Mouse (Mus musculus) fat pad, adult 2 months (tissue): Measurements from ENCODE around the gene Ssr2.
"Not testable (repeated sequence)": the region's sequence is repeated elsewhere in the genome, so short reads cannot be mapped to it uniquely, and the experiment has no call there.

Source experiments
- DNase-seq: peaks from one replicate; pipeline ENCODE4 v3.0.0-alpha.2; 2011; ENCODE audit warnings: low read depth, low spot score; ENCODE audit errors: extremely low read depth

The Ssr2 gene

DNA sequence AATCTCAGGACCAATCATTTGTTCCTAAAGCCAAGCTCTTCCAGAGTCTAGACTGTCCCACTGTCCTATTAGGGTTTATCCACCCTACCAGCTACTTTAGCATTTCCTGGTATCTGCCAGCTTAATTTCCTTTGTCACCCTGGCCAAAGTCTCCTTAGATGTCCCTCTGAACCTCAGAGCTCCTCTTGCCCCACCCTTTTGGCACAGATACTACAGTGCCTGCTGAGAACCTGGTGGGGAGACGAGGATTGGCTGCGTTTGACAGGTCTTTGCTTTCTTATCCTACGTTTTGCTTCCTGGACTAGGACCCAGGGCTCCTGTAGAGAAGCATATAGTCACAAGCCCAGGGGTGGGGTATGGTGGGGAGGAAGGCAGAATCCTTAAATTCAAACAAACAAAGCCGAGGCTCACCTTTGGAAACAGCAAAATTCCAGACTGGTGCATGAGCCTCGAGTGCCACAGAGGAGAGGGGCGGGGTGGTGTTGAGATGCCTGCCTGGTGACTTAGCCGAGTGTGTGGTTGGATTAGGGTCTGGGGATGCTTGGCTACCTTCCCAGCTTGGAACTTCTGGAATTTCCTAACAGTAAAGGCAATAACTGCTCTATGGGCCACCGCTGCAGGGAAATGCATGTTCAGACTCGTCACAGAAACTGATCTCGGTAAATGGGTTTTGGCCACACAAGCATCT lies 18.4 kb downstream of the Ssr2 start:
- peak; percentile 88 for DNase-seq

DNA sequence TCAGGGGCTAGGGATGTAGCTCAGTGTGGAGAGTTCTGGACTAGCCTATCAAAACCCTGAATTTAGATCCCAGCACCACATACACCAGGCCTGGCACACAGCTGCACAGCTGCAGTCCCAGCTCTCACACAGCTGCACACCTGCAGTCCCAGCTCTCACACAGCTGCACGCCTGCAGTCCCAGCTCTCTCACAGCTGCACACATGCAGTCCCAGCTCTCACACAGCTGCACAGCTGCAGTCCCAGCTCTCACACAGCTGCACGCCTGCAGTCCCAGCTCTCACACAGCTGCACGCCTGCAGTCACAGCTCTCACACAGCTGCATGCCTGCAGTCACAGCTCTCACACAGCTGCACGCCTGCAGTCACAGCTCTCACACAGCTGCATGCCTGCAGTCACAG lies 20.9 kb downstream of the Ssr2 start:
- DNase-seq: not testable (repeated sequence)

DNA sequence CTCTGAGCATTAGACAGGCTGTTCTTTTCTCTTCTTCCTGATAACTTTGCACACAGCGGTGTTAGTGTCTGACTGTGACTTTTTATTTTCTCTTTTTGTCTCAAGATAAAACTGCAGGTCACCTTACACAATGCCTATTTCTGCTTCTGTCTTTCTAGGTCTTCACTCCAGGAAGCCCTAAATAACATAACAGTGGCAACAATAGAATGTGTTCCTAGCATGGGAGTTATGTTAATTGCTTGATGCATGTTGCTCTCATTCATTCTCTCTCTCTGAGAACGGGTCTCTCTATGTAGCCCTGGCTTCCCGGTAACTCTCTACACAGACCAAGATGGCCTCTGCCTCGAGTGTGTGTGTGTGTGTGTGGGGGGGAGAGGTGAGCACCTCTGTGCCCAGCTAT lies 26.8 kb downstream of the Ssr2 start:
- DNase-seq: no peak

DNA sequence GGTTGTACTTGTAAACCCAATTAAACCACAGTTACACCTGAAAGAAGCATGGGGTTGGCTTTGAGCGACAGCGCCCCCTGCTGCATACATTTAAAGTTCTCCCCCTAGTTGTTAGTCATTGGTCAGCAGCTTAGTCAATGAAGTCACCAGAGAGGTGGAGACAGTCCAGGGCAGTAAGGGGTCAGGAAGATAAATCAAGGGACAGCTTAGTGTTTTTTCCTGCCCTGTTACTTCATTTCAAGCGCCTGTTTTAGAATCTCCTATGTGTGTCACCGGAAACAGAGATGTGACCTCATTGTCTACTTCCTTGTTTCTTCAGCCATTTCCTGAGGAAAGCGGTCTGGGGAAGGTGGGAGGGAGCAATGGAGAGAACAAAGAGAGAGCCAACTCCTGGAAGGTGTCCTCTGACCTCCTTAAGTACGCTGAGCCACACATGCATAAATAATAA lies 28.1 kb downstream of the Ssr2 start:
- DNase-seq: no peak

DNA sequence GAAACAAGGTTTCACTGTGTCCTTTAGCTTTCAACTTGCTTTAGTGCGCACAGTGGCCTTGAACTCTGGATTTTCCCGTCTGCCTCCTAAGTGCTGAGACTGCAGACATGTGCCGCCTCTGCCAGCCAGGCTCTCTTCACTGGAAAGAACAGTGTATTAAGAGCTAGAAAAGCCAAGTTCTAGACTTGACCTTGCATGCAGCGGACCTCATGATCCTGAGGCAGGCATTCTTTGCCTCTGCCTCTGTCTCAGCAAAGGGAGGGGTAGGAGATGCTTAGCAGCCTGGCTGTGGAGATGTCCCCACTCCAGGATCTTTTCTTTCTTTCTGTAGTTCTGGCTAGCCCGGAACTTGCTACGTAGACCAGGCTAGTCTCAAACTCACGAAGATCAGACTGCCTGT lies 29.2 kb downstream of the Ssr2 start:
- DNase-seq: no peak

DNA sequence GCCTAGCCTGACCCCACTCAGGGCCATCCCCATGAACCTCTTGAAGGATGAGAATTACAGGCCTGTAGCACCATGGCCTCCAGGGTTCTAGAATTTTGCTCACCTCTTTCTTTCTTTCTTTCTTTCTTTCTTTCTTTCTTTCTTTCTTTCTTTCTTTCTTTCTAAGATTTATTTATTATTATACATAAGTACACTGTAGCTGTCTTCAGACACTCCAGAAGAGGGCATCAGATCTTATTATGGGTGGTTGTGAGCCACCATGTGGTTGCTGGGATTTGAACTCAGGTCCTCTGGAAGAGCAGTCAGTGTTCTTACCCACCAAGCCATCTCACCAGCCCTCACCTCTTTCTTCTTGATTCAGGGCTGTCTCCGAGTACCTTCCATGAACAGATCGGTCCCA lies 30.0 kb downstream of the Ssr2 start, which contains the start of gene Arhgef2:
Gene Arhgef2 (plus strand): TSS at position 301 of the 400 bp plus-strand sequence.
- not testable (repeated sequence) for DNase-seq

DNA sequence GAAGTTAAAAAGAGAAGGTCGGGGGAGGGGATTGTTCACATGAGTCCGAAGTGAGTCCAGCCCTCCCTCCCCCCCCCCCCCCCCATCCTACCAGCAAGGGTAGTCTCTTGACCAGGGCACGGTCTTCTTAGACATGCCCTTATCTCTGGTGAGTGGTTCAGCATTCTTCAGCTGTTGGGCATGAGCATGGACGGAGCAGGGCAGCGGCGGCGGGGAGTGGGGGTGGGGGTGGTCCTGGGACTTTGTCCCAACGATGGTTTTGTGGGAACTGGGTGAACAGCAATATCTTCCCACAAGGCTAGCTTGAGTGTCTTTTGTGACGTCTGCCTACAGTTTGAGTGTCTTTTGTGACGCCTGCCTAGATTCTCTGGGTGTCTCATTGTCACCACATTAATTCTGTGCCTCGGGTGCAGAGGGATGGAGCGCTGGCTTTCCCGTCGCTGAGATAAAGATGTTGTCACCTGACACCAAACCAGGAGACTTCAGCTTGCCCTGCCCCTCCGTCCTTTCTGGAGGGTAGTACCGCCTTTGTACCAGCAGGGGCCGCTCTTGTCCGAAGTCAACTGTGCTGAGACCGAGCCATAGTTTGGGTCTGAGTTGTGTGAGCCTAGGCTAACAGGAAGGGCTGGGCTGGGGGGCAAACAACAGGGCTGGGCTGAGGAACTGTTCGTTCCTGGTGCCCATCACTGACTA lies 31.5 kb downstream of the Ssr2 start:
- DNase-seq: no peak

DNA sequence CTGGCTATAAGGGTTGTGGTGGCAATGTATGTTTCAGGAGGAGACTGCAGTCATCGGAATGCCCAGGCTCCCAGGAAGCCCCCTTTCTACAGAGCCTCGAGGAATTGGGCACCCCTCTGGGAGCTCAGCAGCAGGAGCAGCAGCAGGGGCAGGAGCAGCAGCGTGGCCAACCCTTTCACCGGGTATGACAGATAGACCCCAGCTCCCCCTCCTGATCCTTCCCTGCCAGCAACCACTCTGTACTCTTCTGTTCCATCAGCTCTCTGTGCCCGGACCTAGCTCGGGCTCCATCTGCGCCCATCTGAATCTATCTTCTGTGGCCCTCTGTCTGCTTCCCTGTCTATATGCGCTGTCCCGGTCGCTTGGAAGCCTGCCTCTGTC lies 32.1 kb downstream of the Ssr2 start:
- DNase-seq: no peak

DNA sequence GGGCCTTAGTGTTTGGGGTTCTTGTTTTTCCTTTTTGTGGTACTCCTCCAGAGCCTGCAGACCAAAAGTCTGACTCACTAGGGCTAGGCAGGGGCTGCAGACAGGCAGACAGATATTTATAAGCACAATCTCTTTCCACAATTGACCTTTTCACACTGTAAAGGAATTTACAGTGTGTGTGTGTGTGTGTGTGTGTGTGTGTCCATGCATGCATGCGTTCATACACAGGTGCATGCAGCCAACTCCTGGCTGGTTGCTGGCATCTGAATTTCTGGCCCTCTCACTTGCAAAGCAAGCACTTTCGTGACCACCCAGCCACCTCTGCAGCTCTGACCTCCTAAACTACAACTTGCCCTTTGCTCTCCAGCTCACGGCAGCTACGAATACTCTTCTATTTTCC lies 33.4 kb downstream of the Ssr2 start:
- DNase-seq: no peak

DNA sequence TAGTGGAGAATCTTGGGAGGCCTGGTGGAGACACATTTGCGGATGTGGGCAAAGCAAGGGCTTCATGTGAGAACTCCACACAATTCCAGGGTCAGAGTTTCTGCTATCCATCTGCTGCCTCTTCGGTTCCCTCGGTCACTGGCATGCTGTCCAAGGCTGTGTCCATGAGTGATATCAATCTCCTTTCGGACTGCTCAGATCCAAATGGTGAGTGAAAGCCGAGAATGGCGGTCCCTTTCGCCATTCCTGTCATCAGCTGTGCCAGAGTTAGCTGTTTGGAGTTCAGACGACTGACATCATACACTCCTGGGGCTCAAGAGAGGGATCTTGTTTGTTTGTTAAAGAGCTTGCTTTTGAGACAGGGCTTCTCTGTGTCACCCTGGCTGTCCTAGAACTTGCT lies 38.7 kb downstream of the Ssr2 start:
- DNase-seq: no peak

DNA sequence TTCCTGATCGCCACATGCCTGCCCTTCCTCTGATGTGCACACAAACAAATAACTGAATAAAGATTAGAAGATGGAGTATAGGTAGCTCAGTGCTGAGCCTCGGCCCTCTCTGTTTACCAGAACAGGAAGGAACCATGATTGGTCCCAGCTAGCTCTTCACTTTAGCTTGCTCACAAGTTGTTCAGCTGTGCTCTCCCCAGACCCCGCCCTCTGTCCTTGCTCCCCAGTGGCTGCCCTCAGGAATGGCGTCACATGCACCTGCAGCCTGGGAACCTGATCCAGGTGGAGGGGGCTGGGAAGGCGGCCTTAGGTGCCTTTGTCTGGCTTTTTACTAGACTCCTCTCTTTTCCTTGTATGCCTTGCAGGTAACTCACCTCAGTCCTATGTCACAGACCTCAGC lies 39.4 kb downstream of the Ssr2 start:
- DNase-seq: no peak

DNA sequence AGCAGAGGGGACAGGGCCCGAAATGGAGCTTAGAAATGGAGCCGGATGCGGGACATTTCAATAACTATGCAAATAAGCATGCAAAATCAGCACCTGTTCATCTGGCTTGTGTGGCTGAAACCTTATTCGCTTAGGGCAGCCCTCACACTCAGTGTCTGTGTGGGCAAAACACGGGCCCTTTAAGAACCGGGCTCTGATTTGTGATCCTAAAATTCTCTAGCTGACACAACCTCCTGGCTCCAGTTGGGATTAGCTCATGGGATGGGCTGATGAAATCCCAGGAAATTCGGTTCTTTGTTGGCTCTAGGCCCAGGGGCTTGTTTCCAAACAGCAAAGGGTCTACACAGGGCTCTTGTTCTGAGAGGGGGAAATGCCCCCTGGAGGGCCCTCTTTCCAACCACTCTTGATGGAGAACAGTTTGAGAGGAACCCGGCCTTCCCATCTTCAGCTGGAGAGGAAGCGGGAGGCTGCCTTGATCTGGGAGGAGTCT lies 40.3 kb downstream of the Ssr2 start:
- DNase-seq: no peak

DNA sequence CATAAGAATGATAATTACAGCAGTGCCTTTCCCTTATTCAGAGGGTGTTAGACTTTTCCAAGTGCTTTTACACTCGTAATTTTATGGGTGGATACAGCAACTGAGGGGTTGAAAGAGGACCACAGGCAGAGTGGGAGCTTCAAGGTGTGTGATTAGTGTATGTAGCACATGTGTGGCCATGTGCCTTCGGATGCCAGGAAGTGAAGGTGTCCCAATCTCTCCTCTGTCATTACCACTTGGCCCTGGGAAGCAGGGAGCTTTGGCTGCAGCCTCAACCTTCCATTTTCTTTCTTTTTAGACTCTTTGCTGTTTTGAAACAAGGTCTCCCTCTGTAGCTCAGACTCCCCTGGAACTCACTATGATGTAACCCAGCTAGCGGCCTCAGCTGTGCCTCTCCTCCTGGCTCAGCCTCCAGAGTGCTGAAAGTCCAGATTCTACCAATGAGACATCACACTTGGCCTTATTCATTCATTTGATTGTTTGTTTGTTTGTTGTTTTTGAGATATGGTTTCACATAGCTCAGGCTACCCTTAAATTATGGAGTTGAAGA lies 41.4 kb downstream of the Ssr2 start:
- DNase-seq: no peak

DNA sequence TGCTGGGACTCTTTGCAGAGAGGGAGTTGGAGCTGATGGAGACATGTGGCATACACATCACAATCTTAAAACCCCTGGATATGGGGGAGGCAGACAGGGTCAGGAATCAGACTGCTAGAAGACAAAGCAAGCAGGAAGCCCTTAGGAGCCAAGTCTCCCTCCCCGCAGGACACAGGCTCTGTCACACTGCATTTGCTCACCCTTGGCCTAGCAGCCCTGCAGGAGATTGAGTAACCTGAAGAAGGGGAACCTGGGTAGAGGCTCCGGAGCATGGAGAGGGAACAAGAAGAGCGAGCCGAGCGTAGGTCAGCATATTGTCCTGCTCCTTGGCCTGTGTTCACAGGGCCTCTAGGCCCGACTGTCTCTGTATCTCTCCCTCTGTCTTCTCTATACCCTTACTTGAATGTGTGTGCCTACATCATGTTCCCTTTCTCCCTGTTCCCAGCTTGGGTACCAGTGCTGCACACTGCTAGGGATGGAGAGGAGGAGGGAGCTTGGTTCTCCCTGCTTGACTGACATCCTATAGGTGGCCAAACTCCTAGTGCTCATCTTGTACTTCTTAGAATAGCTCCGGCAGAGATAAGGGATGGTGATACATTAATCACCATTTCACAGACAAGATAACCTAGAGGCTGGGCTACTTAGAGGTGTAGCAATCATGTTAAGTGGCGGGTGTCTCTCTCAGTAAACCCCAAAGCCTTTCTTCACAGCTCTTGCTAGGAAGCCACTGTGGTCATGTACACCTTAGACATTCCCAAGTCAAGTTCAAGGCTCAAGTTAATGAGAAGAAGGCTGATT lies 42.6 kb downstream of the Ssr2 start:
- no peak for DNase-seq

DNA sequence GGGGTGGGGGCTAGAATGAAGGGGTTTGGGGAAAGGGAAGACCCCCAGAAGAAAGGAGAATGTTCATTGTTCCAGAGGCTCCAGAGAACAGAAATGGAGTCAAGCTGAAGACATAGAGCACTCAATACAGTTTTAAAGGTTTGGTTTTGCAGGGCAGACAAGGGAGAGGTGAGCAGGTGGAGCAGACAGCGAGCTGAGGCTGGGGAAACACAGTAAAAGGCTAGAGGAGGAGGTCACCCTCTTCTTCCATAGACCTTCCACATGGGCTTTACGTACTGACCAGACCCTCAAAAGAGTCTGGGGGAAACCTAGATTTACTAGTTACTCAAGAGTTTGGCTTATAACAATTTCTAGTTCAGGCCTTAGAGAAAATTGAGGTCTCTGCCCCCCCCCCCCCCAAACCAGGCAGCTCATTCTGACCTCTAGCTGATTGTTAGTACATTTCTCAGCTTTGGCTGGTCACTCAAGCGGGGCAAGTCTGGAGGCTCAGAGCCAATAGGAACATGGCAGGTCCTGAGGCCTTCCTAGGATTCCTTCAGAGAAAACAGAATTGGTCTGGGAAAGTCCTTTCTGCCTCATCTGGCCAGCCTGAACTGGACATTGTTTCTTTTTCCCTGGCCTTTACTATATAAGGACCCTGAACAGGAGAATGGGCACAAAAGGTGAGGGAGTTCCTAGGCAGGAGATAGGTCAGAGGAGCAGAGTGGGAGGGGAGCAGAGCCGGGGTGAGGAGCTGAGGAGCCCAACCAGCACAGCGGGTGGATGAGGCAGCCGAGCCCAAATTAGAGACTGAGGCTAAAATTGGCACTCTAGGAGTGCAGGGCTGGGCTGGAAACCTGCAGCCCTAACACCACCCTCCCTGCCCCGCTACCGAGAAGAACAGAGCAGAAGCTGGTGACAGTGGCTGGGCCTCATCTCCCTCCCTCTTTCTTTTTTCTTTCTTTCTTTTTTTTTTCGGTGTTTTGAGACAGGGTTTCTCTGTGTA lies 43.7 kb downstream of the Ssr2 start:
- DNase-seq: no peak

DNA sequence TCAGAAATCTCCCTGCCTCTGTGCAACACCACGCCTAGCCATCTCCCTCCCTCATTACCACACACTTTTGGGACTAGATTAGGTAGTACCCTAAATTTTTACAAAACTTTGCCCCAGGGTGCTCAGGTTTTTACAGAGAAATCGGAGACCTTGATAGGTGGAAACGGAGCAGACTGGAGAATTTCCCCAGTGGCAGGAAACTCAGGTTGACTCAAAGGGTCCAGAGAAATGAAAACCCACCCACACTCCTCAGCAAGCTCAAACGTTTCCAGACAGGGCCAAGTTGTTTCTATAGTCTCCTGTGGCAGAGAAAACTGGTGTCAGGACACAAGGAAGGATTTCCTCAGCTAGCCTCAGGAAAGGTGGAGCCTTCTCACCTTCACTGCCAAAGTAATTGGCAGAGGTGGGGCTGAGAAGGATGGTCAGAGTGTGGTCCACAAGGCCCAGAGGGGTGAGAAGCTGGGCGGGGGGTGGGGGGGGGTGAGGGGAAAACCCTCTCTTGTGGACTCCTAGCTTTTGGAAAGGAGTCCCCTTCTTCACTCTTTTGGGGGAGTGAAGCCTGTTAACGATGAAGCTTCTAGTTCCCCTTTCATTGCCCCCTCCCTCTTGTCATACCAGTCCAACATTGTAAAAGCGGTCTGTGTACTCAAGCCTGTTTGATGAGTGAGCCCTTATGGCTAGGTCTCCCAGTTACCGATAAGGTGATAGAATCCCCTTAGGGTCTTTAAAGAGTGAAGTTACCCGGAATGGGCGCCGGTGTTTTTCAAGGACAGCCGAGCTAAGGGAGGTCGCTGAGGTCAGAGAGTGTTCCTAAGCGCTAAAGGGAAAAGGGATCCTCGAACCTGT lies 44.7 kb downstream of the Ssr2 start:
- no peak for DNase-seq

DNA sequence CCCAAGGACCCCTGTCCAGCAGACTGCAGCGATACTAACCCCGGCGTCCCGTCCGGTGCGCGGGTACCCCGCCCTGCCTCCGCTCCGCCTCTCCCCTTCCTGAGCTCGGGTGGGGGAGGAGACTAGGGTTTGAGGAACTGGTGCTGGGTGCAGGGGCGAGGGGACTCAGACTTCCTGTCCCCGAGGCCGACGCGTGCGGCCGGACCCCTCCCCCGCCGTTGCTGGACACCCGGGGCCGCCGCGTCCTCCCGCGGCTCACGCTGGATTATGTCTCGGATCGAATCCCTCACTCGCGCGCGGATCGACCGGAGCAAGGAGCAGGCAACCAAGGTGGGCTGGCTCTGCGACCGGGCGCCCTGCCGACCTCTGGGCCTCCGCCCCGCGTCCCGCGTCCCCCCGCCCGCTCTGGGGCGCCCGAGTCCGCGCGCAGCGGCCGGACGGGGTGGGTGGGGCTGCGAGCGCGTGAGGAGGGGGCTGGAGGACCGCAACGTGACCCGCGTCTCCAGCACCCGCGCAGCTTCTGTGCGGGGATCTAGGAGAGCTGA lies 45.4 kb downstream of the Ssr2 start:
- no peak for DNase-seq

DNA sequence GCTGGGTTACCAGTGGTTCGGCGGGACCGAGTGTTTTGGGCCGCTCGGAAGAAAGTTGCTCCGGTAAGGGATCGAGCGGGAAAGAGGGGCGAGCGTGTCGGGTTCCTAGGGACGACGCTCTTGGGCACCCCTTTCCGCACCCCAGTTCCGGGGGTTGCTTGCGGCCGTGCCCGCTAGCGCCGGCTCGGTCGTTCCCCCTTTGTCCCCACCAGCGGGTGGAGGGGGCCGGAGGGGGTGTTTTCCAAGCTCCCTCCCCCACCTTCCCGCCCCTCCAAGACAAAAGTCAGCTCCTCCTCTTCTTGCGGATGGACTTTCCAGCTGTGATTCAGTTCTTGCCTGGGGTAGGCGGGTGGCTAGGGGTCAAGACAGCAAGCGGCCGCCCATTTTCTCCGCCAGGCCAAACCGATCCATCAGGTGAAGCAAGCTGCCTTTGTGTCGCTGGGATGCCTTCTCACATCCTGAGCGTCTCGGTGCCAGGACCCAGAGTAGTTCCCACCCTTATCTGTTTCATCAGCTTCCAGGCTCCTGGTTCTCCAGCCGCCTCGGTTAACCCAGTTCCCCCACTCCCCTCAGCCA lies 45.9 kb downstream of the Ssr2 start:
- no peak for DNase-seq
